Mouse (Mus musculus) G1E (cell line): ENCODE results near the gene Gskip. TPM values are rescaled to one million over a fixed set of nuclear protein-coding genes. Genes with fewer than 3 reads are reported as not detected.

ENCODE experiments used
- ATAC-seq: 2 replicates; pipeline ENCODE4 v1.8.0; 2016; ENCODE audit warnings: mild to moderate bottlenecking; ENCODE audit not compliant: insufficient number of reproducible peaks, poor library complexity, low FRiP score, severe bottlenecking; ENCODE audit errors: extremely low read depth
- DNase-seq: peaks from one replicate; pipeline ENCODE4 v3.0.0; 2012; ENCODE audit warnings: low spot score
- H3K27me3 ChIP-seq: 2 replicates; pipeline ENCODE4 v1.6.1; 2012; ENCODE audit warnings: mild to moderate bottlenecking, low read length, inconsistent platforms; ENCODE audit not compliant: insufficient read depth
- H3K36me3 ChIP-seq: replicated peaks from 2 replicates; pipeline ENCODE3; 2012; ENCODE audit warnings: mild to moderate bottlenecking, inconsistent platforms
- H3K4me1 ChIP-seq: 2 replicates; pipeline ENCODE4 v1.6.1; 2012; ENCODE audit warnings: low read depth, low read length, inconsistent platforms, mixed read lengths; ENCODE audit not compliant: insufficient read depth
- H3K4me3 ChIP-seq: 2 replicates; pipeline ENCODE4 v1.5.1; 2012; ENCODE audit warnings: low read depth, mild to moderate bottlenecking, inconsistent platforms, low read length, moderate library complexity, mixed read lengths
- H3K9me3 ChIP-seq: replicated peaks from 2 replicates; pipeline ENCODE4 v1.6.1; 2012; ENCODE audit warnings: inconsistent platforms
- CTCF ChIP-seq: IDR thresholded peaks from 2 replicates; pipeline ENCODE4 v1.5.1; 2012; ENCODE audit warnings: low read depth, low read length, inconsistent platforms, mixed read lengths
- GATA1 ChIP-seq: IDR thresholded peaks from 2 replicates; pipeline ENCODE4 v1.6.1; 2012; ENCODE audit warnings: borderline replicate concordance, low read length, inconsistent platforms, mixed read lengths
- GATA2 ChIP-seq: IDR thresholded peaks from 2 replicates; pipeline ENCODE4 v1.6.1; 2012; ENCODE audit warnings: low read depth, low read length, inconsistent platforms, borderline replicate concordance
- POLR2AphosphoS5 ChIP-seq: IDR thresholded peaks from 2 replicates; pipeline ENCODE4 v1.6.1; 2012; ENCODE audit warnings: low read depth, low read length, inconsistent platforms; ENCODE audit not compliant: insufficient replicate concordance
- TAL1 ChIP-seq: conservative IDR thresholded peaks from 2 replicates; pipeline ENCODE4 v1.6.1; 2012; ENCODE audit warnings: low read depth, low read length, inconsistent platforms, mixed read lengths
- polyA plus RNA-seq: library from polyadenylated mRNA; stranded (reverse); fragments of >175 nt; gene quantifications from 2 replicates; pipeline ENCODE4 v1.2.3, GENCODE M21; 2012
- total RNA-seq, 2 experiments: library from RNA; stranded (forward) in 1 of 2; stranded (reverse) in 1 of 2; fragments of 200-1000 nt in 1 of 2; fragments of >200 nt in 1 of 2; fragmentation: Nextera tagmentation in 1 of 2; gene quantifications; 2 replicates each; pipeline ENCODE4 v1.2.3; 2014 to 2017

Gene Gskip
- total and polyA plus RNA-seq, 3 experiments, result 2.9 to 37.2 (median 34.6) TPM

GRCm38 (mm10) chr12:105718616-105719015, 34.0 kb downstream of the Gskip start:
- DNase-seq (no peak), ATAC-seq (no peak)
- Histone ChIP-seq H3K4me1 (peaks cover 33% of the 10 kb centered on the region), H3K36me3 (no peaks in the 10 kb centered on the region), H3K9me3 (no peaks in the 10 kb centered on the region), H3K4me3 (peak overlapping the region; percentile 43; the same call in 1 of the 2 replicates), H3K27me3 (peaks cover 44% of the 10 kb centered on the region)
- TF ChIP-seq GATA2, result no peak
- no peak for TF ChIP-seq CTCF
- TF ChIP-seq GATA1, result no peak
- no peak for TF ChIP-seq TAL1
- TF ChIP-seq POLR2AphosphoS5, result no peak

DNA sequence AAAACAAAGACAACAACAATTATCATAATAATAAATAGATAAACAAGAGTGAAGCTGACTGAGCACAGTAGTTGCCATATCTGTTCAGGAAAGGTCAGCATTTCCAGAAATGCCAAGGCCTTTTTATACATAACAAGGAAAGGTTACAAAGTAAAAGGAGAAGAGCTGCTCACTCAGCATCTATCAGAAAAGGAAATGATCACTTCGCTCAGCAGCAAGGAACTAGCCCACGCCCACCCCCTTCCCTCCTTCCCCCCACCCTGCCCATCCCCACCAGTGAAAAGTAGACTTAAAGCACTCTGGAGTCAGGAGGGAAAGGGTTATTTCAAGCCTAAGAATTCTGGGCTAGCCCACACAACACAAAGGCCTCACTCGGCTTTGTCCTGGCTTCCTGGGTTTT, 35.6 kb downstream of the Gskip start:
- H3K9me3 ChIP-seq, result no peaks in the 10 kb centered on the region
- TF ChIP-seq POLR2AphosphoS5, result no peak
- TF ChIP-seq CTCF, result no peak
- no peak for TF ChIP-seq GATA1
- no peak for TF ChIP-seq GATA2
- TF ChIP-seq TAL1, result no peak
- H3K4me1 ChIP-seq, result peaks cover 46% of the 10 kb centered on the region

GRCm38 (mm10) chr12:105721452-105722132, 37.0 kb downstream of the Gskip start:
- DNase-seq (no peak), ATAC-seq (no peak)
- Histone ChIP-seq H3K9me3 (no peaks in the 10 kb centered on the region), H3K36me3 (no peaks in the 10 kb centered on the region), H3K4me1 (peaks cover 52% of the 10 kb centered on the region), H3K27me3 (peaks cover 27% of the 10 kb centered on the region), H3K4me3 (no peak overlapping the region)
- no peak for TF ChIP-seq GATA2
- no peak for TF ChIP-seq POLR2AphosphoS5
- no peak for TF ChIP-seq GATA1
- TF ChIP-seq CTCF, result no peak
- TF ChIP-seq TAL1, result no peak

More for the DNA sequence above, 35.6 kb downstream of the Gskip start:
- ATAC-seq (no peak), DNase-seq (no peak)
- H3K36me3 ChIP-seq, result no peaks in the 10 kb centered on the region
- H3K27me3 ChIP-seq, result peaks cover 38% of the 10 kb centered on the region
- no peak overlapping the region for H3K4me3 ChIP-seq

DNA sequence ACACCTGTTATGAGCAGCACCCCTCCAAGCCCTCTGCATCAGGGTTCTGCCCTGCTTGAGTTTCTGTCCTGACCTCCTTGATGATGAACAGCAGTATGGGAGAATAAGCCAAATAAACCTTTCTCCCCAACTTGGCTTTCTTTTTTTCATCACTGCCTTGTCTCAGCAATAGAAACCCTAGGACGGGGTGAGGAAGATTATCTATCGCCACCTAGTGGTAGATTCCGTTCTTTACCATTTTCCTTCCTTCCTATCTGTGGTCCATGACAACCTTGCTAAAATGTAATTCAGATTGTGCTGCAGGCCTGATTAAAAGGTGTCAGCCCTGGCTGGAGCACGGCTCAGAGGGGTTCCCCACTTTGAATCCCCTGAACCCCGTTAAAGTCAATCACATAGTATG, 38.0 kb downstream of the Gskip start:
- Histone ChIP-seq H3K4me1 (peaks cover 63% of the 10 kb centered on the region), H3K27me3 (peaks cover 27% of the 10 kb centered on the region), H3K4me3 (no peak overlapping the region), H3K9me3 (0 out of 2 replicates have a peak, but pooled peaks cover 2% of the 10 kb centered on the region), H3K36me3 (no peaks in the 10 kb centered on the region)
- peak; percentile 68 for DNase-seq
- TF ChIP-seq GATA1 (no peak), CTCF (peak; percentile 83)
- ATAC-seq, result peak; percentile 55; the same call in 1 of the 2 replicates

GRCm38 (mm10) chr12:105724616-105725015, 40.0 kb downstream of the Gskip start:
- no peak overlapping the region for H3K4me3 ChIP-seq
- peaks cover 13% of the 10 kb centered on the region for H3K27me3 ChIP-seq
- TF ChIP-seq TAL1 (peak; percentile 47), GATA1 (no peak), CTCF (no peak), POLR2AphosphoS5 (no peak)
- 0 out of 2 replicates have a peak, but pooled peaks cover 2% of the 10 kb centered on the region for H3K9me3 ChIP-seq
- ATAC-seq (no peak), DNase-seq (no peak)
- H3K36me3 ChIP-seq, result no peaks in the 10 kb centered on the region
- H3K4me1 ChIP-seq, result peaks cover 64% of the 10 kb centered on the region

GRCm38 (mm10) chr12:105725736-105726135, 41.1 kb downstream of the Gskip start:
- Histone ChIP-seq H3K36me3 (no peaks in the 10 kb centered on the region), H3K4me3 (no peak overlapping the region), H3K9me3 (0 out of 2 replicates have a peak, but pooled peaks cover 2% of the 10 kb centered on the region), H3K4me1 (peaks cover 68% of the 10 kb centered on the region), H3K27me3 (peaks cover 8% of the 10 kb centered on the region; the same call in 1 of the 2 replicates)
- ATAC-seq (no peak), DNase-seq (no peak)
- no peak for TF ChIP-seq POLR2AphosphoS5
- TF ChIP-seq TAL1, result no peak
- TF ChIP-seq GATA2, result no peak
- no peak for TF ChIP-seq GATA1
- no peak for TF ChIP-seq CTCF
